Mouse (Mus musculus) brain, embryonic 14.5 days (tissue): ENCODE measurements at regions not wholly inside any gene's neighbourhood (a gene's known extent, or its start where the extent isn't known, plus 50 kb on each side); places are given as distances from the start of the nearest gene placed in this dataset.

Experiments
- DNase-seq: peaks from one replicate; pipeline ENCODE4 v3.0.0-alpha.2; 2011; ENCODE audit warnings: low read depth
- CTCF ChIP-seq: fragments of 200-500 bp; IDR thresholded peaks from 2 replicates; pipeline ENCODE4 v1.5.1; 2012; ENCODE audit warnings: inconsistent platforms, mild to moderate bottlenecking, moderate library complexity, borderline replicate concordance; ENCODE audit not compliant: insufficient read depth, insufficient read length; ENCODE audit errors: extremely low read depth
- POLR2A ChIP-seq: fragments of 200-500 bp; IDR thresholded peaks from 2 replicates; pipeline ENCODE4 v1.6.1; 2012; ENCODE audit warnings: mild to moderate bottlenecking, inconsistent platforms, borderline replicate concordance; ENCODE audit not compliant: poor library complexity, insufficient read depth, insufficient read length, severe bottlenecking; ENCODE audit errors: extremely low read depth

GRCm38 (mm10) chr4:31566158-31566557 lies 397.7 kb upstream of the Map3k7 start:
- DNase-seq, result no peak
- TF ChIP-seq POLR2A (no peak), CTCF (no peak)

- peak; percentile 70 for DNase-seq
- no peak for TF ChIP-seq POLR2A
- TF ChIP-seq CTCF, result no peak
Observed at GRCm38 (mm10) chr4:31566834-31567233, 397.1 kb upstream of the Map3k7 start.

- TF ChIP-seq POLR2A, result no peak
- no peak for TF ChIP-seq CTCF
- DNase-seq, result no peak
Observed at GRCm38 (mm10) chr4:31569687-31570086, 394.2 kb upstream of the Map3k7 start.

- TF ChIP-seq POLR2A, result no peak
- DNase-seq, result peak; percentile 51
Observed at GRCm38 (mm10) chr4:31576982-31577579, 386.8 kb upstream of the Map3k7 start.

- DNase-seq, result no peak
- no peak for TF ChIP-seq POLR2A
- no peak for TF ChIP-seq CTCF
Observed at GRCm38 (mm10) chr4:31583495-31583894, 380.4 kb upstream of the Map3k7 start.

- no peak for DNase-seq
- TF ChIP-seq CTCF (no peak), POLR2A (no peak)
Observed at GRCm38 (mm10) chr4:31584171-31584570, 379.7 kb upstream of the Map3k7 start.

GRCm38 (mm10) chr4:31594089-31594488 lies 369.8 kb upstream of the Map3k7 start:
- DNase-seq, result no peak
- TF ChIP-seq CTCF (no peak), POLR2A (no peak)

GRCm38 (mm10) chr4:31601536-31601935 lies 362.4 kb upstream of the Map3k7 start:
- DNase-seq, result peak; percentile 70

GRCm38 (mm10) chr4:31603776-31604175 lies 360.1 kb upstream of the Map3k7 start:
- TF ChIP-seq POLR2A, result no peak
- no peak for TF ChIP-seq CTCF
- no peak for DNase-seq

More at GRCm38 (mm10) chr4:31601536-31601935, 362.4 kb upstream of the Map3k7 start:
- TF ChIP-seq POLR2A, result no peak

GRCm38 (mm10) chr4:31608811-31609210 lies 355.1 kb upstream of the Map3k7 start:
- DNase-seq, result peak; percentile 81
- TF ChIP-seq CTCF (no peak), POLR2A (no peak)

GRCm38 (mm10) chr4:31609559-31609958 lies 354.3 kb upstream of the Map3k7 start:
- DNase-seq, result no peak
- TF ChIP-seq POLR2A (no peak), CTCF (no peak)

GRCm38 (mm10) chr4:31612147-31612824 lies 351.6 kb upstream of the Map3k7 start:
- no peak for TF ChIP-seq CTCF
- no peak for TF ChIP-seq POLR2A
- peak; percentile 95 for DNase-seq

- no peak for TF ChIP-seq POLR2A
- TF ChIP-seq CTCF, result no peak
- DNase-seq, result no peak
Observed at GRCm38 (mm10) chr4:31612825-31613514, 350.9 kb upstream of the Map3k7 start.
